Mouse (Mus musculus): ENCODE data around the gene Zfp292.

Gene Zfp292

GRCm38 (mm10) chr4:34881851-34882250 lies 909 bp downstream of the Zfp292 start:
- DNase-seq: no peak

GRCm38 (mm10) chr4:34880921-34881650 lies 1.7 kb downstream of the Zfp292 start:
- no peak for DNase-seq

GRCm38 (mm10) chr4:34874234-34874633 lies 8.5 kb downstream of the Zfp292 start:
- DNase-seq: no peak

- no peak for DNase-seq
Measured at GRCm38 (mm10) chr4:34872896-34873495, 9.8 kb downstream of the Zfp292 start.

- DNase-seq: no peak
Measured at GRCm38 (mm10) chr4:34869813-34870212, 12.9 kb downstream of the Zfp292 start.

GRCm38 (mm10) chr4:34861438-34861837 lies 21.3 kb downstream of the Zfp292 start:
- no peak for DNase-seq

GRCm38 (mm10) chr4:34859416-34859815 lies 23.3 kb downstream of the Zfp292 start:
- no peak for DNase-seq

- no peak for DNase-seq
Measured at GRCm38 (mm10) chr4:34858903-34859302, 23.9 kb downstream of the Zfp292 start.

- no peak for DNase-seq
Measured at GRCm38 (mm10) chr4:34855966-34856365, 26.8 kb downstream of the Zfp292 start.

GRCm38 (mm10) chr4:34852051-34852450 lies 30.7 kb downstream of the Zfp292 start:
- no peak for DNase-seq

GRCm38 (mm10) chr4:34850156-34850555 lies 32.6 kb downstream of the Zfp292 start:
- no peak for DNase-seq

- peak; percentile 58 for DNase-seq
Measured at GRCm38 (mm10) chr4:34847679-34848309, 35.0 kb downstream of the Zfp292 start.

- DNase-seq: no peak
Measured at GRCm38 (mm10) chr4:34843839-34844238, 38.9 kb downstream of the Zfp292 start.

- no peak for DNase-seq
Measured at GRCm38 (mm10) chr4:34842826-34843225, 39.9 kb downstream of the Zfp292 start.

- no peak for DNase-seq
Measured at GRCm38 (mm10) chr4:34831496-34831895, 51.3 kb downstream of the Zfp292 start.

- no peak for DNase-seq
Measured at GRCm38 (mm10) chr4:34829456-34829855, 53.3 kb downstream of the Zfp292 start.

GRCm38 (mm10) chr4:34823901-34824300 lies 58.9 kb downstream of the Zfp292 start:
- DNase-seq: no peak

- no peak for DNase-seq
Measured at GRCm38 (mm10) chr4:34819904-34820303, 62.9 kb downstream of the Zfp292 start.

- DNase-seq: no peak
Measured at GRCm38 (mm10) chr4:34801166-34802034, 81.4 kb downstream of the Zfp292 start.

- DNase-seq: no peak
Measured at GRCm38 (mm10) chr4:34798005-34798404, 84.8 kb downstream of the Zfp292 start.

- DNase-seq: no peak
Measured at GRCm38 (mm10) chr4:34797294-34797983, 85.3 kb downstream of the Zfp292 start.

- DNase-seq: no peak
Measured at GRCm38 (mm10) chr4:34796294-34796693, 86.5 kb downstream of the Zfp292 start.

GRCm38 (mm10) chr4:34786476-34786875 lies 96.3 kb downstream of the Zfp292 start:
- DNase-seq: no peak
